Comparison of ENCODE assay signal across 17 mouse cellular contexts in the genomic region with DNA sequence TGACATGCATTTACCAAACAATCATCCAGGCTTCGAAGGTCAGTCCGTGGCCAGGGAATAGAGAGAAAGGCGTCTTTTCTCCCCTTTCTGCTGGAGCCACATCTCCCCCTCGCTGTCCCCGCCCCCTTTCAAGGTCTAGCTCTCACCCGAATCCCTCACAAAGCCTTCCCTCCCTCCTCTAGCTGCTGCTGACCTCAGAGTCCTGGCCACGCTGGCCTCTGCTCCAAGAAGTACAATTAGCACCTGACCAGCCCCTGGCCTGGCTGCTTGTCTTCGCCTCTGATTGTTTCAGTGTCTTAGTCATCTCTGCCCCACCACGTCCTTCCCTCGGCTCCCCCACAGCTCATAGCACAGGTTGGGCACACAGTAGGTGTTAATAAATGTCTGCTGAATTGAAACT. TPM values are rescaled to one million over a fixed set of nuclear protein-coding genes. Genes with fewer than 3 reads are reported as not detected.
DNase-seq lines count a peak whose midpoint lies in the region; ATAC-seq and TF ChIP-seq lines count a peak whose summit lies in the region.
"Had no signal": no experiment of that assay in that cellular context is flagged by ENCODE, and none has a peak within 500 bp of the region (broad histone marks: within the 10 kb centered on the region; RNA-seq: fewer than 3 reads in every experiment).

No protein-coding gene starts in this region.

- no peaks in the 10 kb centered on the region for H3K4me1 ChIP-seq in forebrain, embryonic 12.5 days
- H3K4me1 ChIP-seq in forebrain, embryonic 16.5 days (replicated peaks; ENCODE audit: control insufficient read depth, insufficient read depth, low read length): peaks cover 5% of the 10 kb centered on the region; the same call in 1 of the 2 replicates
- H3K4me1 ChIP-seq in heart, postnatal 0 days (ENCODE audit: control insufficient read depth, insufficient read depth): peaks cover 21% of the 10 kb centered on the region; the same call in 1 of the 2 replicates
- no peaks in the 10 kb centered on the region for H3K4me1 ChIP-seq in stomach, embryonic 15.5 days
- no peaks in the 10 kb centered on the region for H3K4me1 ChIP-seq in stomach, postnatal 0 days (replicated peaks; ENCODE audit: control insufficient read depth, insufficient read depth)
- H3K4me1 ChIP-seq in stomach, embryonic 16.5 days (ENCODE audit: control insufficient read depth, insufficient read depth, low read length): 0 out of 2 replicates have a peak, but pooled peaks cover 4% of the 10 kb centered on the region
- H3K4me1 ChIP-seq in embryonic facial prominence, embryonic 10.5 days: peaks cover 25% of the 10 kb centered on the region
- H3K4me1 ChIP-seq: embryonic facial prominence, embryonic 13.5 days had no signal

- H3K27me3 ChIP-seq in forebrain, embryonic 12.5 days: peaks cover 31% of the 10 kb centered on the region
- peaks cover 7% of the 10 kb centered on the region; the same call in 1 of the 2 replicates for H3K27me3 ChIP-seq in forebrain, embryonic 16.5 days (replicated peaks; ENCODE audit: control insufficient read depth, insufficient read depth, low read length)
- no peaks in the 10 kb centered on the region for H3K27me3 ChIP-seq in heart, postnatal 0 days (ENCODE audit: control insufficient read depth, insufficient read depth, low read length)
- H3K27me3 ChIP-seq in stomach, embryonic 15.5 days (replicated peaks): no peaks in the 10 kb centered on the region
- no peaks in the 10 kb centered on the region for H3K27me3 ChIP-seq in stomach, postnatal 0 days (ENCODE audit: control insufficient read depth, insufficient read depth, low read length)
- no peaks in the 10 kb centered on the region for H3K27me3 ChIP-seq in stomach, embryonic 16.5 days (ENCODE audit: control insufficient read depth, insufficient read depth, low read length)
- peaks cover 46% of the 10 kb centered on the region for H3K27me3 ChIP-seq in embryonic facial prominence, embryonic 10.5 days (replicated peaks; ENCODE audit: low read depth, poor library complexity, severe bottlenecking)

- TF ChIP-seq CTCF in heart, postnatal 0 days (IDR thresholded peaks at IDR 0.05; ENCODE audit: low read depth): no peak
- no peak for TF ChIP-seq CTCF in stomach, postnatal 0 days (IDR thresholded peaks at IDR 0.05; ENCODE audit: low read depth)

- H3K27ac ChIP-seq in forebrain, embryonic 12.5 days: no peak overlapping the region
- no peak overlapping the region for H3K27ac ChIP-seq in forebrain, embryonic 16.5 days (ENCODE audit: low read length)
- peak overlapping the region; percentile 70 for H3K27ac ChIP-seq in heart, postnatal 0 days (ENCODE audit: low read depth)
- H3K27ac ChIP-seq in stomach, embryonic 15.5 days: no peak overlapping the region
- no peak overlapping the region for H3K27ac ChIP-seq in stomach, postnatal 0 days (replicated peaks)
- H3K27ac ChIP-seq in stomach, embryonic 16.5 days (ENCODE audit: low read length): no peak overlapping the region
- H3K27ac ChIP-seq in embryonic facial prominence, embryonic 10.5 days (replicated peaks): no peak overlapping the region
- H3K27ac ChIP-seq: embryonic facial prominence, embryonic 13.5 days; liver, embryonic 12.5 days; neural tube, embryonic 15.5 days had no signal

- no peak overlapping the region for H3K4me3 ChIP-seq in forebrain, embryonic 12.5 days (replicated peaks)
- no peak overlapping the region for H3K4me3 ChIP-seq in forebrain, embryonic 16.5 days (replicated peaks; ENCODE audit: low read length)
- no peak overlapping the region for H3K4me3 ChIP-seq in heart, postnatal 0 days (ENCODE audit: low read depth, low read length)
- no peak overlapping the region for H3K4me3 ChIP-seq in stomach, embryonic 15.5 days (replicated peaks)
- no peak overlapping the region for H3K4me3 ChIP-seq in stomach, postnatal 0 days (ENCODE audit: low read depth, low read length)
- H3K4me3 ChIP-seq in stomach, embryonic 16.5 days (replicated peaks; ENCODE audit: low read length): no peak overlapping the region
- H3K4me3 ChIP-seq in embryonic facial prominence, embryonic 10.5 days: no peak overlapping the region
- H3K4me3 ChIP-seq: embryonic facial prominence, embryonic 13.5 days; liver, embryonic 12.5 days; megakaryocyte, embryonic 14.5 days; neural tube, embryonic 15.5 days had no signal

- peak; percentile 11; the same call in 1 of the 2 replicates for ATAC-seq in forebrain, embryonic 12.5 days (ENCODE audit: low FRiP score)
- no peak for ATAC-seq in forebrain, embryonic 16.5 days
- ATAC-seq in heart, postnatal 0 days (ENCODE audit: insufficient read depth, low read depth): no peak
- no peak for ATAC-seq in stomach, embryonic 15.5 days (ENCODE audit: insufficient read depth, low FRiP score, low read depth)
- ATAC-seq in stomach, postnatal 0 days (ENCODE audit: low FRiP score, low TSS enrichment): no peak
- no peak for ATAC-seq in stomach, embryonic 16.5 days (ENCODE audit: insufficient read depth, low FRiP score)
- ATAC-seq: liver, embryonic 12.5 days had no signal

- 31% methylated on average over 10 of the region's 10 CpGs for WGBS in forebrain, embryonic 12.5 days
- 26% methylated on average over 10 of the region's 10 CpGs for WGBS in forebrain, embryonic 16.5 days
- WGBS in heart, postnatal 0 days: 36% methylated on average over 10 of the region's 10 CpGs
- WGBS in stomach, embryonic 15.5 days: 46% methylated on average over 10 of the region's 10 CpGs
- 50% methylated on average over 10 of the region's 10 CpGs for WGBS in stomach, postnatal 0 days
- 38% methylated on average over 10 of the region's 10 CpGs for WGBS in stomach, embryonic 16.5 days
- WGBS in embryonic facial prominence, embryonic 10.5 days: 17% methylated on average over 10 of the region's 10 CpGs

- DNase-seq in heart, postnatal 0 days (ENCODE audit: low spot score): no peak
- no peak for DNase-seq in heart, adult 9 months (ENCODE audit: low spot score in 2 of 2)
- DNase-seq in stomach, postnatal 0 days (ENCODE audit: low spot score): no peak
- DNase-seq in embryonic facial prominence, embryonic 10.5 days (ENCODE audit: low spot score): no peak
- DNase-seq: cerebellum, postnatal 14 days; gastrocnemius, postnatal 36 days; kidney, adult 9 months; left cerebral cortex, postnatal 4 days; right cerebral cortex, postnatal 14 days had no signal

- no peak overlapping the region for H3K9ac ChIP-seq in forebrain, embryonic 12.5 days
- H3K9ac ChIP-seq in forebrain, embryonic 16.5 days (replicated peaks; ENCODE audit: low read depth, low read length): no peak overlapping the region
- no peak overlapping the region for H3K9ac ChIP-seq in heart, postnatal 0 days (replicated peaks; ENCODE audit: low read depth, low read length)
- no peak overlapping the region for H3K9ac ChIP-seq in stomach, embryonic 15.5 days
- H3K9ac ChIP-seq in stomach, postnatal 0 days (ENCODE audit: low read length): no peak overlapping the region
- H3K9ac ChIP-seq in stomach, embryonic 16.5 days (ENCODE audit: low read length): no peak overlapping the region
- H3K9ac ChIP-seq: embryonic facial prominence, embryonic 13.5 days; liver, embryonic 12.5 days; neural tube, embryonic 15.5 days had no signal

- H3K9me3 ChIP-seq in forebrain, embryonic 12.5 days: no peaks in the 10 kb centered on the region
- no peaks in the 10 kb centered on the region; the same call in 1 of the 2 replicates for H3K9me3 ChIP-seq in forebrain, embryonic 16.5 days (ENCODE audit: control insufficient read depth, low read length)
- H3K9me3 ChIP-seq in heart, postnatal 0 days (replicated peaks; ENCODE audit: control insufficient read depth, low read length): no peaks in the 10 kb centered on the region; the same call in 1 of the 2 replicates
- H3K9me3 ChIP-seq in stomach, embryonic 15.5 days: no peaks in the 10 kb centered on the region
- H3K9me3 ChIP-seq in stomach, postnatal 0 days (ENCODE audit: control insufficient read depth, low read length): no peaks in the 10 kb centered on the region
- no peaks in the 10 kb centered on the region for H3K9me3 ChIP-seq in stomach, embryonic 16.5 days (replicated peaks; ENCODE audit: control insufficient read depth, low read length)
- peaks cover 2% of the 10 kb centered on the region; the same call in 1 of the 2 replicates for H3K9me3 ChIP-seq in embryonic facial prominence, embryonic 10.5 days
- H3K9me3 ChIP-seq: embryonic facial prominence, embryonic 13.5 days; liver, embryonic 12.5 days; neural tube, embryonic 15.5 days had no signal

- H3K36me3 ChIP-seq in forebrain, embryonic 12.5 days (replicated peaks): no peaks in the 10 kb centered on the region
- no peaks in the 10 kb centered on the region for H3K36me3 ChIP-seq in forebrain, embryonic 16.5 days (ENCODE audit: control insufficient read depth, insufficient read depth)
- no peaks in the 10 kb centered on the region for H3K36me3 ChIP-seq in heart, postnatal 0 days (replicated peaks; ENCODE audit: control insufficient read depth, insufficient read depth, low read length)
- no peaks in the 10 kb centered on the region for H3K36me3 ChIP-seq in stomach, embryonic 15.5 days
- no peaks in the 10 kb centered on the region for H3K36me3 ChIP-seq in stomach, postnatal 0 days (ENCODE audit: control insufficient read depth, insufficient read depth, low read length)
- H3K36me3 ChIP-seq in stomach, embryonic 16.5 days (ENCODE audit: control insufficient read depth, insufficient read depth, low read length): no peaks in the 10 kb centered on the region
- H3K36me3 ChIP-seq in embryonic facial prominence, embryonic 10.5 days (replicated peaks): no peaks in the 10 kb centered on the region
- H3K36me3 ChIP-seq: embryonic facial prominence, embryonic 13.5 days; liver, embryonic 12.5 days; neural tube, embryonic 15.5 days had no signal

- TF ChIP-seq EP300 in heart, postnatal 0 days (IDR thresholded peaks at IDR 0.05; ENCODE audit: low read depth): no peak
- TF ChIP-seq EP300 in stomach, postnatal 0 days (optimal IDR thresholded peaks at IDR 0.05): no peak

- no peak overlapping the region; the same call in 1 of the 2 replicates for H3K4me2 ChIP-seq in forebrain, embryonic 12.5 days
- no peak overlapping the region for H3K4me2 ChIP-seq in forebrain, embryonic 16.5 days (ENCODE audit: low read length)
- peak overlapping the region; percentile 15; the same call in 1 of the 2 replicates for H3K4me2 ChIP-seq in heart, postnatal 0 days (ENCODE audit: low read depth, low read length)
- peak overlapping the region; percentile 23; the same call in 1 of the 2 replicates for H3K4me2 ChIP-seq in stomach, embryonic 15.5 days
- H3K4me2 ChIP-seq in stomach, postnatal 0 days (replicated peaks; ENCODE audit: low read depth): no peak overlapping the region
- 0 out of 2 replicates have a peak overlapping the region, but pooled peaks have one; percentile 2 for H3K4me2 ChIP-seq in stomach, embryonic 16.5 days (ENCODE audit: low read depth, low read length)
- H3K4me2 ChIP-seq: embryonic facial prominence, embryonic 13.5 days; liver, embryonic 12.5 days; neural tube, embryonic 15.5 days had no signal

RNA-seq across cellular contexts. Expression of a gene that starts 13.3 kb away (rescaled TPM):
- polyA plus RNA-seq in forebrain, embryonic 12.5 days (2016; fragmentation: Nextera tagmentation; extraction: Ambion mirVana): 1.6 and 1.7 TPM in 2 replicates
- polyA plus RNA-seq in forebrain, embryonic 16.5 days (2015; fragmentation: Nextera tagmentation; extraction: Ambion mirVana): 0.32 and 0.57 TPM in 2 replicates
- 12.3 and 13.0 TPM in 2 replicates for total RNA-seq in heart, postnatal 0 days (2014; rRNA removed; ENCODE audit: low replicate concordance)
- 4.1 and 4.6 TPM in 2 replicates for polyA plus RNA-seq in heart, postnatal 0 days (2015; fragmentation: Nextera tagmentation; extraction: Ambion mirVana)
- 9.2 and 10.6 TPM in 2 replicates for polyA plus RNA-seq in stomach, embryonic 15.5 days (2015; fragmentation: Nextera tagmentation; extraction: Ambion mirVana)
- 4.1 and 4.5 TPM in 2 replicates for polyA plus RNA-seq in stomach, postnatal 0 days (2015; fragmentation: Nextera tagmentation; extraction: Ambion mirVana)
- 9.1 and 9.3 TPM in 2 replicates for polyA plus RNA-seq in stomach, embryonic 16.5 days (2015; fragmentation: Nextera tagmentation; extraction: Ambion mirVana)
- 2.4 TPM in 2 replicates for polyA plus RNA-seq in embryonic facial prominence, embryonic 10.5 days (2016; fragmentation: Nextera tagmentation; extraction: Ambion mirVana)

Comparison
In these comparisons a context has a peak if more than half of its experiments do, and no peak if none do; other contexts are left out.
1. H3K4me2 ChIP-seq: peak in heart, postnatal 0 days (single experiment), stomach, embryonic 15.5 days (single experiment) and stomach, embryonic 16.5 days (single experiment); none in forebrain, embryonic 12.5 days (single experiment), forebrain, embryonic 16.5 days (single experiment) and stomach, postnatal 0 days (single experiment).